Mouse (Mus musculus): ENCODE measurements around the gene Tmem72.

Gene Tmem72

DNA sequence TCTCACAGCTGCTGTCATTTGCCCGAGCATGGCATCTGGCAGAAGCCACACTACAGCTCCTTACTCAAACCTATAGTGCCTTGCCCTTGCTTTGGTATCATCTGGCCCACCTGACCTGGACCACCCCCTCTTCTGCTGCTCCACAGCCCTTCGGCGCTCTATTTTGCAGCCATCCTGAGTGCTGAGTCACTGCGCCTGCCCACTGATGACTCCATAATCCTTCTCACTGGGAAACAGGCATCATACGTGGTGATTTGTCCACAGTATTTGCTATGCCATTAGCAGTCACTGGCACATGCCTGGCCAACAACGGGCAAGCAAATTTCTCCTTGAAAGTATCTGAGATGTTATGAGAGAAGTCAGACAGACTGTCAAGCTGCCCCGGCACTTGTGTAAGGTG is 66.9 kb downstream of the Tmem72 start:
- no peak for DNase-seq (ENCODE audit: low read depth, low spot score)

DNA sequence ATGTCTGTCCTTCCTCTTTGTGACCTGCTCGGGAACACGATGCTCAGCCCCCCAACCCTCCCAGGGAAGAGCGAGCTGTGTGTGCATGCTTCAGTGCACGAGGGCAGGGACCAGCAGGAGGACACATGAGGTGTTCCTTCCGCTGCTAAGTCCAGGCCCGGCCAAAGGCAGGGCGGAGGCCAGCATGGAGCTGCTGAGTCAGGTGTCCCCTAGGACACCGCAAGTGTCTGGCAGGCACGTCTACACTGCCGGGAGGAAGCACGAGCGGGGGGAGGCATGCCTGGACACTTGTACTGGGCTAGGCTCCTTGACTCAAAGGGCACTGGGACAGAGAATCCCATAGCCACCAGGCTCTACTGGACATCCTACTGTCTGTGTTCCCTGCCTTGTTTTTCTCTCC is 69.0 kb downstream of the Tmem72 start:
- DNase-seq (ENCODE audit: low read depth, low spot score) = no peak

GRCm38 (mm10) chr6:116644335-116644734 is 72.4 kb downstream of the Tmem72 start:
- no peak for DNase-seq (ENCODE audit: low read depth, low spot score)

DNA sequence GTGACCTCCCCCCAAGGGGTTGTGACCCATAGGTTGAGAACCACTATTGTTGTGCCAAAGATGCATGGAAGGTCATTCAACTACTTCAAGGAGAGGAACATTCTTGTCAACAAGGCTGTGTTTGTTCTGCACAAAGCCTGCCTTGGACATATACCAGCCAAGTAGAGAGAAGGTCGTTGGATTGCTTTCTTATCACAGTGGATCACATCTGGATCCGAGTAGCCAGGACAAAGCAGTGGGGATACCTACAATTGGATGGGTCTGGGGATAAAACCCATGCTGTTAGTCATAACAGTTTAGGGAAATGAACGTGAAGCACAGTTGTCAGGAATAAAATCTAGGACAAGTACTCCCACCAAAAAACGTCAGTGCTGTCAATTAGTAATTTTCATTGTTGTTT is 72.8 kb downstream of the Tmem72 start:
- no peak for DNase-seq (ENCODE audit: low read depth, low spot score)

- no peak for DNase-seq (ENCODE audit: low read depth, low spot score)
Observed at GRCm38 (mm10) chr6:116642942-116643341, 73.8 kb downstream of the Tmem72 start.

GRCm38 (mm10) chr6:116639663-116640062 is 77.0 kb downstream of the Tmem72 start:
- DNase-seq (ENCODE audit: low read depth, low spot score) = no peak

DNA sequence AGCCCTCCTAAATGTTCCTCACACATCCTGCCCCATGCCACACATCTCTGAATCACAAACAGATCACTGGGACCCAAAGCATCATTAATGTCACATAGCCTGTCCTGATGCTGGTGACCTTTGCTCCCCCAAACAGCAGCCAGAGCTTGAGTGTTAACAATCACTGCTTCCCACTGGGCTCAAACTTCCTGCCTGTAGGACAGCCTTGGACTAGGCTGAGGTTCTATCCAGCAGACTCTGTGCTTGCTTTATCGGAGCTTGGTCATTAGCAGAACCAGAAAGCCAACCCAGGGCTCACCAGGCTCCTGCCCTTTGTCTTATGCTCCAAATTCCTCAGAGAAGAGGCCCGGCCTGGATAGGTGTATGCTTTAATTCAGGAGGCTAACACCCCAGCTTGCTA is 77.8 kb downstream of the Tmem72 start:
- DNase-seq (ENCODE audit: low read depth, low spot score) = no peak

- DNase-seq (ENCODE audit: low read depth, low spot score) = no peak
Observed at GRCm38 (mm10) chr6:116637496-116637895, 79.2 kb downstream of the Tmem72 start.

DNA sequence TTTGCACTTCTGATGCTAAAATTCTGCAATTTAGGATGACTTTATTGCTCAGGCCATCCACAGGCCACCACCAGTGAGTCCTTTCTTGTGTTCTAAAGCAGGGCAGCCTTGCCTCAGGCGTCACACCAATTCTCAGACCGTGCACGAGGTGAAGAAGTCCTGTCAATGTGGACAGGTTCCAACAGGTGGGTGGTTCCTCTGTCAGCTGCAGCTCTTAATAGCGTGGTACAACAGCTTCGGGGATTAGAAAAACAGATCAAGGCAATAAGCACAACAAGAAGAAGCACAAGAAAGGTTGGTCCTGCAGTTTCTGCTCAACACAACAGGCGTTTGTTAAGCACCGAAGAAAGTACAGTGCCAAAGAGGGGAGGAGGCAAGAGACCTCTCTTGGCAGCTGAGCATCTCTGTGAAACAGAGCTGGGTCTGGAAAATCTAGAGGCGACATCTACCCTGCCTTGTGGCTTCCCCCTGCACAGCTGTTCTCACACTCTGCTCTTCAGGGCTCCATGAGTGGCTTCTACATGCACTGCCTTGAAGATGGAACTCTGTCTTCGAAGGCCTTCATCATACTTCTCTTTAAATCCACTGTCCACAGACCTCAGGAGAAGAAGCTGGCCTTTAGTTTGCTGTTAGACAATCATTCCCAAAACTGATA is 80.0 kb downstream of the Tmem72 start:
- no peak for DNase-seq (ENCODE audit: low read depth, low spot score)

DNA sequence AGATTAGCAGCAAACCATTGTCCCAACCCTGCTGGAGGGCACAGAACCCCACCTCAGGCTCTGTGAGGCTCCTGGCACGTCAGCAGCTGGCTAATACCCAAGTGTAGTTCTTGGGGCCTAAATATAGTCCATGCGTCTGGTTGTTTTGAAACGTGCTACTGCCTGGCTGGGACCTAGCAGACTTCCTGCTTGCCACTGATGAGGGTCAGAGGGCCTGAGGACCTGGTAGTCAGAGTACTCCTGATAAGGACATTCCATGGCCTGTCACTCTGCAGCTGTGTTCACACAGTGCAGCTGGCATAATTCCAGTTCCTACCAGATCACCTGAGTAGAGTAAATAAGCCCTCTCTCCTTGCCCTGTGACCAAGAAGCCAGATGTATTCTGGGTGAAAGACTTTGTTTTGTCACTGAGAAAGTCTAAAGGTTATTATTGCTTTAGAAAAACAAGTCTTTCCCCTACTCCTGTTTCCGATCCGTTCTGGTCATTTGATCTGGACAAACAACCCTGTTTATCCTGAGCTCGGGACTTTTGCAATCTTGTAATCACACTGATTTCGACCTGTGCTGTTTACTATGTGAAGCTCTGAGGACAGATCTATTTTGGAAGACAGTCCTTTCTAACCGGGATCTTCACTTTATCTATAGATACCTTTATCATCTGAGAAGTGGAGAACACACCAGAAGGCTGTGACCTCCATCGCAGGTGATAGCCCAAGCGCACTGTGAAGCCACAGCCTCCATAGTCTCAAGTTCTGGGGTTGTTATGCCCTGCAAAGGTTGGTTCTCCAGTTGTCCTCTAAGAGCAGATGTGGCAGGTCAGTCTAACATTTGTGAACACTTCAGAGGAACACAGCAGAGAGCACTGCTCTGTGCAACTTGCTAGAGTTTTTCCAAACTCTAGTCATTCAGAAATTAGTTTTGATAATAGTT is 81.2 kb downstream of the Tmem72 start:
- no peak for DNase-seq (ENCODE audit: low read depth, low spot score)

GRCm38 (mm10) chr6:116633741-116634695 is 82.7 kb downstream of the Tmem72 start:
- no peak for DNase-seq (ENCODE audit: low read depth, low spot score)

DNA sequence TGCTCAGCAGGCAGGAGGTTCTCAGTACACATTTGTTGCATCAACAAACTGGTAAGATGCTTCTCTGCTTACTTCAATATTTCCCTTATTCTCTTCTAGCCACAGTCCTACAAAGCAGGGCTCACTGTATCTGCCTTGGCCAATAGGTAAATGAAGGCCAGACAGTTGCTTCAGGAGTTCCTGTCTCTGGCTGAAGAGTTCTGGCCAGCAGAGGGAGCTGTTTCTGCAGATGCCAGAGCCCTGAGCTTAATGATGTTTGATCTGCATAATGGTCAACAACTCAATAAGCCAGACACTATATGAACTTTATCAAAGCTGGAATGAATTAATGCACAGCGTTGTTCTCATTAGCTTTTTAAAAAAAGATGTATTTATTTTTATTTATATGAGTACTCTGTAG is 84.6 kb downstream of the Tmem72 start:
- DNase-seq (ENCODE audit: low read depth, low spot score) = peak; percentile 45

GRCm38 (mm10) chr6:116629766-116630165 is 86.9 kb downstream of the Tmem72 start:
- DNase-seq (ENCODE audit: low read depth, low spot score) = no peak
